Mouse (Mus musculus): Measurements from ENCODE around the gene Hist1h1t. TPM values are rescaled to one million over a fixed set of nuclear protein-coding genes. Genes with fewer than 3 reads are reported as not detected.
A peak's percentile ranks its signal among the peaks of the same experiment; 100 is the strongest.

Gene Hist1h1t
- polyA plus RNA-seq, 1 experiment from 2014 or later = not detected

DNA sequence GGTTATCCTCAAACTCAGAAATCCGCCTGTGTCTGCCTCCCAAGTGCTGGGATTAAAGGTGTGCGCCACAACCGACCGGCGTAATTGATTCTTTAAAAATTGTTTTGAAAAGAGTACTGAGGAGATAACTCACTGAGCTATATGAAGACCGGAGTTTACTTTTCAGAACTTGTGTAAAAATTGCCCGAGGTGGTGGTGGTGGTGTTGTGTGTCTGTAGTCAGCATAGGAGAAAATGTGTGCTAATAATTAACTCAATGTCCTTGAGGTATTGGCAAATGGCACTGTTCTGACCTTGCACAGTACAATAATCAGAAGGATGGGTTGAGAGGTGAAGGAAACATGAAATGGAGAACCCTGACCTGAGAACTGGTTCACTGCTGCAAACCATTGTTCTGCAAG is 7.7 kb upstream of the Hist1h1t start:
- WGBS = 94% methylated on average over 7 of the region's 7 CpGs
- ATAC-seq (ENCODE audit: low read depth) = no peak
- Histone ChIP-seq H3K4me2 (no peak overlapping the region), H3K9ac (no peak overlapping the region), H3K27me3 (no peaks in the 10 kb centered on the region), H3K27ac (replicated peaks) (no peak overlapping the region), H3K36me3 (no peaks in the 10 kb centered on the region), H3K4me3 (no peak overlapping the region), H3K4me1 (replicated peaks) (peaks cover 21% of the 10 kb centered on the region), H3K9me3 (no peaks in the 10 kb centered on the region)

DNA sequence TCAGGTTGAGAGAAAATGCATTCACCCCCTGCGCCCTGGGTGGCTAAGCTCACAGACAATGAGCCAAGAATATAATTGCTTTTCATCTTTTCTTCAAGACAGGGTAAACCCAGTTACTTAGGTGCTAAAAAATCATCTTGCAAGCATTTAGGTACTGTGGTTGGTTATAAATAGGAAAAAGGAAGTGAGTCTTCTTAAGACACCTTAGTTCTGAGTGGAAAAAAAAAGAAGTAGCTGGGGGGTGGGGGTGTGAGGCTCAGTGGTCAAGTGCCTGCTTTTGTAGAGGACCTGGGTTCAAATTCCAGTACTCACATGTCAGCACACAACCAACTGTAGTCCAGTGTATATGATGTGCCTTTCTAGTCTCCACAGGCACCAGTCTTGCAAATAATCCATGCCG is 6.7 kb upstream of the Hist1h1t start:
- ATAC-seq (ENCODE audit: low read depth) = no peak
- H3K4me1 ChIP-seq (replicated peaks) = peaks cover 16% of the 10 kb centered on the region

DNA sequence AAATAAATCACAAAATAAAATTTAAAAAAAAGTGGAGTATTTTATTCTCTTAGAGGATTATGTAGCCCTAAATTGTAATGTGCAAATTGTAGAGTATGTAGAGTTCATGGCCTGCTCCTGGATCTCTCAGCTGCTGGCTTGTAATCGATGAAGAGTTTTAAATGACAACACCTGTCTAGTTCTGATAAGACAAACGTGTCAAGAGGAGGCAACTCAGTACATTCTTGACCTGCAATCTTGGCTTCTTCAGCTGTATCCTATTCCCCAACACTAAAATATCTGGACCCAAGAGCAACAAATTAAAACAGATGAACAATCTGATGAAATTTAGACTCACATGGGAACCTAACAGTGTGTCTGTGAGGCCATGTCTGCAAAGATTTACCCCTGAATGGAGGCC is 6.2 kb upstream of the Hist1h1t start:
- no peak overlapping the region for H3K4me3 ChIP-seq
- no peak overlapping the region for H3K27ac ChIP-seq (replicated peaks)
- no peak overlapping the region for H3K4me2 ChIP-seq
- no peaks in the 10 kb centered on the region for H3K36me3 ChIP-seq
- H3K4me1 ChIP-seq (replicated peaks) = peaks cover 16% of the 10 kb centered on the region
- H3K9ac ChIP-seq = no peak overlapping the region
- 83% methylated on average over 2 of the region's 2 CpGs for WGBS
- ATAC-seq (ENCODE audit: low read depth) = no peak
- no peaks in the 10 kb centered on the region for H3K9me3 ChIP-seq
- H3K27me3 ChIP-seq = no peaks in the 10 kb centered on the region

More for the DNA sequence above, 6.7 kb upstream of the Hist1h1t start:
- Histone ChIP-seq H3K27ac (replicated peaks) (no peak overlapping the region), H3K4me2 (no peak overlapping the region), H3K9ac (no peak overlapping the region), H3K36me3 (no peaks in the 10 kb centered on the region), H3K27me3 (no peaks in the 10 kb centered on the region), H3K9me3 (no peaks in the 10 kb centered on the region), H3K4me3 (no peak overlapping the region)
- WGBS = 96% methylated on average over 2 of the region's 2 CpGs

DNA sequence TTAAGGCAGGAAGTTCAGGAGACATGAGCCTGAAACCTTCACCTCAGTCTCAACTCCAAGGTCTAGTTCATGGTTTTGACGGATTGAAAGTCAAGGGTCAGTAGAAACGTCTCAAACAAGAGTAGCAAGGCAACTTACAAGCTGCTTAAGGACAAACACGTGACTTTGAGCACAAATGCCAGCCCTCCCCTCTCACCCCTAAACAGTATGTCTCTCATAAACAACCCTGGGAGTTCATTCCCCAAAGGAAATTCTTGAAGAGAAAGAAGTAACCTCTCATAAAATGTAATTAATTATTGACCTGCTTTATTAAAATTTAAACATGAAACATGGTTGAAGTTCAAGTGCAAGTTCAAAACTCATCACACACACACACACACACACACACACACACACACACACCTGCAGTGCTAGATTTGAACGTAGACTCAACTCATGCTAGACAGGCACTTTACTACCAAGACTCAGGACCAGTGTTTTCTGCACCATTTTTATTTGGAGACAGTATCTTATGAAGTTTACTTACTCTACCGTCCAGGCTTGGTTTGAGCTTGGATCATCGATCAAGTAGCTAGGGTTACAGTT is 1.7 kb upstream of the Hist1h1t start:
- H3K9ac ChIP-seq = no peak overlapping the region
- H3K4me3 ChIP-seq = no peak overlapping the region
- no peak for ATAC-seq (ENCODE audit: low read depth)
- no peak overlapping the region for H3K4me2 ChIP-seq
- peaks cover 11% of the 10 kb centered on the region for H3K4me1 ChIP-seq (replicated peaks)
- 86% methylated on average over 6 of the region's 6 CpGs for WGBS
- H3K36me3 ChIP-seq = no peaks in the 10 kb centered on the region
- H3K27me3 ChIP-seq = no peaks in the 10 kb centered on the region
- no peaks in the 10 kb centered on the region for H3K9me3 ChIP-seq
- no peak overlapping the region for H3K27ac ChIP-seq (replicated peaks)

DNA sequence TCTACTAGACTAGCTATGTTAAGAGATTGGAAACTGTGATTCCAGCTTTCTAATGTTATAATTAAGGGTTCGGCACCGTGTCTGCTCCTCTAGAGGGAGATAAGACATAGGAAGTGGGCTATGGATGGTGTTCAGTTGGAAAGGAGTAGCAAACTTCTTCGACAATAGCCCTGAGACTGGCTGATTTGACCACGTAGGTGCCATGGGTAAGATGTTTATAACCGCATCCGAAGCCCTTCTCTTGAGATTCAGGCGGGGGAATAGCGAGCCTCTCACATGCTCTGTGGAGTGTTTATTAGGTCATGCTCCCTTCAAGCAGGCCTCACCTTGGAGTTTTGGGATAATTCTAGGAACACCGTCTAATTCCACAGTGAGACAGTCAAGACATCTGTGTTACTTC is 658 bp upstream of the Hist1h1t start:
- Histone ChIP-seq H3K9ac (no peak overlapping the region), H3K4me3 (no peak overlapping the region), H3K4me2 (no peak overlapping the region), H3K9me3 (no peaks in the 10 kb centered on the region), H3K36me3 (no peaks in the 10 kb centered on the region), H3K4me1 (replicated peaks) (peaks cover 14% of the 10 kb centered on the region), H3K27ac (replicated peaks) (no peak overlapping the region), H3K27me3 (no peaks in the 10 kb centered on the region)
- ATAC-seq (ENCODE audit: low read depth) = no peak
- WGBS = 93% methylated on average over 9 of the region's 9 CpGs

DNA sequence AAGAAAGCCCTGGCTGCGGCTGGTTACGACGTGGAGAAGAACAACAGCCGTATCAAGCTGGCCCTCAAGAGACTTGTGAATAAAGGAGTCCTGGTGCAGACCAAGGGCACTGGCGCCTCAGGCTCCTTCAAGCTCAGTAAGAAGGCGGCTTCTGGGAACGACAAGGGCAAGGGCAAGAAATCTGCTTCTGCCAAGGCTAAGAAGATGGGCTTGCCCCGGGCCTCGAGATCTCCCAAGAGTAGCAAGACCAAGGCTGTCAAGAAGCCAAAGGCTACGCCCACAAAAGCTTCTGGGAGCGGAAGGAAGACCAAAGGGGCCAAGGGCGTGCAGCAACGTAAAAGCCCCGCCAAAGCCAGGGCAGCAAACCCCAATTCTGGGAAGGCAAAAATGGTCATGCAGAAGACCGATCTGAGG is 454 bp downstream of the Hist1h1t start:
- Histone ChIP-seq H3K9me3 (no peaks in the 10 kb centered on the region), H3K9ac (no peak overlapping the region), H3K4me3 (no peak overlapping the region), H3K36me3 (no peaks in the 10 kb centered on the region), H3K27me3 (no peaks in the 10 kb centered on the region), H3K27ac (replicated peaks) (no peak overlapping the region), H3K4me1 (replicated peaks) (peaks cover 14% of the 10 kb centered on the region), H3K4me2 (peak overlapping the region; percentile 12; the same call in 1 of the 2 replicates)
- 67% methylated on average over 15 of the region's 15 CpGs for WGBS
- ATAC-seq (ENCODE audit: low read depth) = no peak

DNA sequence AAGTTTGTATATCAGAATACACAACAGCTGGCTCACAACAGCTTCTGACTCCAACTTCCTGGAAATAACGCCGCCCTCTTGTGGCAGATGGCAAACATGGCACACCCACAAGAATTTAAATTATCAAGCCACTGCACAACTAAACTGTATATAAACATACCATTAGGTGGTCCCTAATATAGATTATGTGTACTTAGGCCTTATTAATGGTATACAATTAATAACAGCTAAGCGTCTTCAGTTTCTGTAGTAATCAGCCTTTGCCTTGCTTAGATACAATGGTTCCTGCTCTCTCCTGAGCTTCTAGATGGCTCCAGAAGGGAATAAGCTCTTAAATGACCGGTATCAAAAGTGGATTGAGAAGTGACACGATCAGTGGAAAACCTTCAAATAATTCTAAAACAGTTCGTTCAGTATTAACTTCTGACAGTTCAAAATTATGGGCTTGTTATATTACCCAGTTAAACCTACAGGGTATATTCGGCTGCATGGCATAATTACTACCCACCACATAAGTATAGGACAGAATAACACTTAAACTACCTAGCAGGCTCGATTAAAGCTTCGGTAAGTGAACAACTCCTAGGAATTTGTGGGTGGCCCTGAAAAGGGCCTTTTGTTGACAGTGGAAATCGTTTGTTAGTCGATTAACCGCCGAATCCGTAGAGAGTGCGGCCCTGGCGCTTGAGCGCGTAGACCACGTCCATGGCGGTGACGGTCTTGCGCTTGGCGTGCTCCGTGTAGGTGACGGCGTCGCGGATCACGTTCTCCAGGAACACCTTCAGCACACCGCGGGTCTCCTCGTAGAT is 2.1 kb downstream of the Hist1h1t start:
- H3K4me1 ChIP-seq (replicated peaks) = peaks cover 14% of the 10 kb centered on the region
- H3K4me3 ChIP-seq = peak overlapping the region; percentile 45
- H3K27ac ChIP-seq (replicated peaks) = peak overlapping the region; percentile 92
- no peaks in the 10 kb centered on the region for H3K9me3 ChIP-seq
- no peaks in the 10 kb centered on the region for H3K27me3 ChIP-seq
- no peaks in the 10 kb centered on the region for H3K36me3 ChIP-seq
- ATAC-seq (ENCODE audit: low read depth) = peak; percentile 82
- H3K9ac ChIP-seq = peak overlapping the region; percentile 71
- peak overlapping the region; percentile 73 for H3K4me2 ChIP-seq
- WGBS = under 1% methylated on average over 27 of the region's 32 CpGs

DNA sequence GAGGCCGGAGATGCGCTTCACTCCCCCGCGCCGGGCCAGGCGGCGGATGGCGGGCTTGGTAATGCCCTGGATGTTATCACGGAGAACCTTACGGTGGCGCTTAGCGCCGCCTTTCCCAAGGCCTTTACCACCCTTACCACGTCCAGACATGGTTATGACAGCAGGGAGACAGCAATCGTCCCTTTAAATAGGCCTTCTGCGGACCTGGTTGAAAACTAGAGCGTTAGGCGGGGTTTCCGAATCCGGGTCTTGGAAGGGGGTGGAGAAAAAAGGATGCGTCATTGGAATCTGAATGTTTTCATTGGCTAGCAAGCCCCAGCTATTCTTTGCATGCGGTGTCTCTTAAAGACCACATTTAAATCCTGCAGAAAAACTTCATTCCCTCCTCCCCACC is 2.7 kb downstream of the Hist1h1t start, which contains the start of gene Hist1h4c:
TSS of gene Hist1h4c (minus strand) at position 155 of the 394 bp plus-strand sequence.
- H3K9ac ChIP-seq = peak within 1 kb of the TSS; percentile 71
- H3K4me3 ChIP-seq = peak within 1 kb of the TSS; percentile 45
- H3K36me3 ChIP-seq = no peaks in the 10 kb centered on the region
- H3K4me1 ChIP-seq (replicated peaks) = peaks cover 14% of the 10 kb centered on the region
- no peaks in the 10 kb centered on the region; the same call in 1 of the 2 replicates for H3K27me3 ChIP-seq
- H3K9me3 ChIP-seq = no peaks in the 10 kb centered on the region
- ATAC-seq (ENCODE audit: low read depth) = peak; percentile 97
- WGBS = under 1% methylated on average over 22 of the region's 22 CpGs
- peak within 1 kb of the TSS; percentile 92 for H3K27ac ChIP-seq (replicated peaks)
- peak within 1 kb of the TSS; percentile 73 for H3K4me2 ChIP-seq

DNA sequence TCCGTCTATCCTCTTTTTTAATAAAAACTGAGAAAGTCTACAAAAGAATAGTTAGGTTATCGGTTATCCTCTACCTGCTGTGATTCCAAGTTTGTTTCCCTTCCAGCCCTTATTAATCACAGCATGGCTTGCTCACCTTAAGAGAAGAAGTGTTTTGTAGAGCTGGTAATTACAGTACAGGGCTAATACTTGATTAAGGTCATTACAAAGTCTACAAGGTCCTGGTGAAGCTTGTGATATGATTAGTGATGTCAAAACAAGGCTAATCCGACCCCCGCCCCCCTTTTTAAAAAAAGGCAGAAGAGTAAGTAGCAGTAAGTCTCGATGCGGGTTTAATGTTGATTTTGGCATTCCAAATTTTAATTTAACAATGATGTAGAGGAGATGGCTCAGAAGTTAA is 3.4 kb downstream of the Hist1h1t start:
- H3K27me3 ChIP-seq = no peaks in the 10 kb centered on the region; the same call in 1 of the 2 replicates
- 73% methylated on average over 6 of the region's 6 CpGs for WGBS
- peak overlapping the region; percentile 48; the same call in 1 of the 2 replicates for H3K9ac ChIP-seq
- ATAC-seq (ENCODE audit: low read depth) = no peak
- no peak overlapping the region for H3K4me3 ChIP-seq
- no peaks in the 10 kb centered on the region for H3K9me3 ChIP-seq
- H3K4me1 ChIP-seq (replicated peaks) = peaks cover 14% of the 10 kb centered on the region
- peak overlapping the region; percentile 73 for H3K4me2 ChIP-seq
- no peaks in the 10 kb centered on the region for H3K36me3 ChIP-seq
- peak overlapping the region; percentile 70 for H3K27ac ChIP-seq (replicated peaks)

DNA sequence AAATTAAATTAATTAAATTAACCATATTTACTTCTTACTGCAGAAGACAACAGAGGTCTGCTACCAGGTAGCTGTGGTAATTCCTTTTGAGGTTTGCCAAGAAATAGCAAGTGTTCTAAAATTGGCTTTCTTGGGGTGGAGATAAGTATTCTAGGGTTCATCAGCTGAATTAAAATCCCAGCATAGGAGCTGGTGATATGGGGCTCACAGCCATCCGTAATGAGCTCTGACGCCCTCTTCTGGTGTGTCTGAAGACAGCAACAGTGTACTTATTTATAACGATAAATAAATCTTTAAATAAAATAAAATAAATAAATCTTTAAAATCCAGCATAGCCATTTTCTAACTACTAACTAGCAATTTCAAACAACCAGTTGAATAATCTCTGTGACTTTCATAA is 4.2 kb downstream of the Hist1h1t start:
- no peak for ATAC-seq (ENCODE audit: low read depth)
- no peak overlapping the region for H3K4me3 ChIP-seq
- no peaks in the 10 kb centered on the region for H3K36me3 ChIP-seq
- no peaks in the 10 kb centered on the region for H3K9me3 ChIP-seq
- no peak overlapping the region for H3K27ac ChIP-seq (replicated peaks)
- no peak overlapping the region for H3K9ac ChIP-seq
- no peaks in the 10 kb centered on the region; the same call in 1 of the 2 replicates for H3K27me3 ChIP-seq
- no peak overlapping the region for H3K4me2 ChIP-seq
- 68% methylated on average over 3 of the region's 3 CpGs for WGBS
- peaks cover 14% of the 10 kb centered on the region for H3K4me1 ChIP-seq (replicated peaks)

DNA sequence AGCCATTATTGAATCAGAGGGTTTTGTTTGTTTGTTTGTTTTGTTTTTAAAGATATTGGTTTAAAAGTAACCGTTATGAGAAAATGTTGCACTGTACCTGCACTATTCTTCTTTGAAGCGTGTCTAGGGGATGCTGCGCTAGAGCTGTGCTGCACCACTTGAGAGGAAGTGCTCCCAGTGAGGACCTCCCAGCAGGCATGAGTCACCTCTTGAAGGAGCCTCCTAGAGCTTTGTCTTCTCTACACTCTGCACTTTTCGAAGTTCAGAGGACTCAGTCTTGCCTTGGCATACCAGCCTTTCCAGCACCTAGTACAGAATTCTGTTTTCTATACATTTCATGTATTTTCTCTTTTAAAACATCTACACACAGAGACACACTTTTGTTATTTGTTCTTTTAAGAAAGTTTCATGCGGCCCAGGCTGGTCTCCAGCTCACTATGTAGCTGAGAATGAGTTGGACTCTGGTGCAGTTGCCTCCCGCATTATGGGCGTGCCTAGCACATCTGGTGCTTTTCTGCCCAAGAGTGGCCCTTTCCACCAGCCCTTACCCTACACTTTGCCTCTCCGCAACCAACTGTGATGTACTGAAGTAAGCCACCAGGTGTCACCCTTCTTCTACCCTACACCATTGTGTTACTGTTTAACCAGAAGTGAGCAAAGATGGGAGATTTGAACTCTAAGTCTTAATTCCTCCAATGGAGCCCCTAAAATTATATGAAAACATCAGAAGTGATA is 5.3 kb downstream of the Hist1h1t start:
- peaks cover 14% of the 10 kb centered on the region for H3K4me1 ChIP-seq (replicated peaks)
- no peak overlapping the region for H3K4me3 ChIP-seq
- H3K27me3 ChIP-seq = no peaks in the 10 kb centered on the region; the same call in 1 of the 2 replicates
- peak; percentile 49; the same call in 1 of the 2 replicates for ATAC-seq (ENCODE audit: low read depth)
- no peak overlapping the region for H3K9ac ChIP-seq
- H3K36me3 ChIP-seq = no peaks in the 10 kb centered on the region
- no peaks in the 10 kb centered on the region for H3K9me3 ChIP-seq
- H3K4me2 ChIP-seq = no peak overlapping the region
- 36% methylated on average over 8 of the region's 8 CpGs for WGBS
- no peak overlapping the region for H3K27ac ChIP-seq (replicated peaks)

DNA sequence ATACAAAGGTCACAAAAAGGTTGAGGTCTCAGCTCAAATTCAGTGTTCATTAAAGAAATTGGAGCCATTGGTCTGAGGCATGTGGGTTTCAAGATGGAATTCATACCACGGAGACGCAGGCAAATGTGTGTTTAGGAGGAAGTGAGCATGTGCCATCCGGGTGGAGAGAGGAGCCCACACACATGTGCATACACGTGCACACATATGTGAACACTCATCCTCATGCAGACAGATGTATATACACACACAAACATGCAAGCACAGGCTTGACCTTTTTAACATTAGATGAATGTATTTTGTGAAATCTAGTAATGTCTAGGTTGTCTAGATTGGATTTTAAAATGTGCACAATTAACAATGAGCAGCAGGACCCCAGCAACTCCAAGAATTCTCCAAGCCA is 6.6 kb downstream of the Hist1h1t start:
- no peak overlapping the region for H3K4me3 ChIP-seq
- no peak overlapping the region for H3K4me2 ChIP-seq
- H3K27ac ChIP-seq (replicated peaks) = no peak overlapping the region
- H3K9me3 ChIP-seq = no peaks in the 10 kb centered on the region
- H3K4me1 ChIP-seq (replicated peaks) = peaks cover 14% of the 10 kb centered on the region
- WGBS = 86% methylated on average over 4 of the region's 4 CpGs
- H3K36me3 ChIP-seq = no peaks in the 10 kb centered on the region
- H3K9ac ChIP-seq = no peak overlapping the region
- ATAC-seq (ENCODE audit: low read depth) = no peak
- H3K27me3 ChIP-seq = no peaks in the 10 kb centered on the region; the same call in 1 of the 2 replicates
